Mouse (Mus musculus): ENCODE results near the gene 2510009E07Rik. TPM values are rescaled to one million over a fixed set of nuclear protein-coding genes. Genes with fewer than 3 reads are reported as not detected.

The 2510009E07Rik gene
- polyA plus RNA-seq, 2 experiments: 1.6 to 1.9 TPM

- H3K9ac ChIP-seq (replicated peaks): no peak overlapping the region
- no peaks in the 10 kb centered on the region for H3K4me1 ChIP-seq (replicated peaks; ENCODE audit: control insufficient read depth in 2 of 2, insufficient read depth in 2 of 2, low read length in 1 of 2)
- H3K9me3 ChIP-seq (ENCODE audit: control insufficient read depth, low read length): no peaks in the 10 kb centered on the region
- no peak overlapping the region for H3K27ac ChIP-seq
- no peaks in the 10 kb centered on the region for H3K27me3 ChIP-seq (ENCODE audit: control insufficient read depth, insufficient read depth, low read length)
- H3K4me3 ChIP-seq (ENCODE audit: insufficient read depth in 1 of 2, low read depth in 2 of 2, low read length in 2 of 2): no peak overlapping the region
- no peak for ATAC-seq (ENCODE audit: insufficient read depth)
- 56% methylated on average over 4 of the region's 4 CpGs for WGBS (ENCODE audit: insufficient replicate concordance)
- no peak for TF ChIP-seq CTCF (IDR thresholded peaks at IDR 0.05; ENCODE audit: low read depth)
- TF ChIP-seq EP300 (IDR thresholded peaks at IDR 0.05; ENCODE audit: low read depth): no peak
- no peak overlapping the region for H3K4me2 ChIP-seq (ENCODE audit: low read depth)
- H3K36me3 ChIP-seq (replicated peaks; ENCODE audit: control insufficient read depth, insufficient read depth, low read depth): no peaks in the 10 kb centered on the region
- no peak for DNase-seq (ENCODE audit: low read depth in 3 of 3, low spot score in 3 of 3)
Measured at GRCm38 (mm10) chr16:21671878-21672277, 22.6 kb downstream of the 2510009E07Rik start.

- Histone ChIP-seq H3K4me1 (replicated peaks; ENCODE audit: control insufficient read depth in 2 of 2, insufficient read depth in 2 of 2, low read length in 1 of 2) (no peaks in the 10 kb centered on the region), H3K27ac (no peak overlapping the region), H3K27me3 (ENCODE audit: control insufficient read depth, insufficient read depth, low read length) (no peaks in the 10 kb centered on the region), H3K4me3 (ENCODE audit: insufficient read depth in 1 of 2, low read depth in 2 of 2, low read length in 2 of 2) (no peak overlapping the region), H3K9ac (replicated peaks) (no peak overlapping the region), H3K4me2 (ENCODE audit: low read depth) (no peak overlapping the region), H3K9me3 (ENCODE audit: control insufficient read depth, low read length) (no peaks in the 10 kb centered on the region), H3K36me3 (replicated peaks; ENCODE audit: control insufficient read depth, insufficient read depth, low read depth) (no peaks in the 10 kb centered on the region)
- DNase-seq (ENCODE audit: low read depth in 3 of 3, low spot score in 3 of 3) (no peak), ATAC-seq (ENCODE audit: insufficient read depth) (no peak)
- no peak for TF ChIP-seq CTCF (IDR thresholded peaks at IDR 0.05; ENCODE audit: low read depth)
- no peak for TF ChIP-seq EP300 (IDR thresholded peaks at IDR 0.05; ENCODE audit: low read depth)
- WGBS (ENCODE audit: insufficient replicate concordance): 33% methylated on average over 4 of the region's 4 CpGs
Measured at GRCm38 (mm10) chr16:21665423-21665986, 29.0 kb downstream of the 2510009E07Rik start.

- ATAC-seq (ENCODE audit: insufficient read depth) (no peak), DNase-seq (ENCODE audit: low read depth in 3 of 3, low spot score in 3 of 3) (no peak)
- H3K36me3 ChIP-seq (replicated peaks; ENCODE audit: control insufficient read depth, insufficient read depth, low read depth): no peaks in the 10 kb centered on the region
- H3K27me3 ChIP-seq (ENCODE audit: control insufficient read depth, insufficient read depth, low read length): no peaks in the 10 kb centered on the region
- H3K4me1 ChIP-seq (replicated peaks; ENCODE audit: control insufficient read depth in 2 of 2, insufficient read depth in 2 of 2, low read length in 1 of 2): no peaks in the 10 kb centered on the region
- H3K9ac ChIP-seq (replicated peaks): no peak overlapping the region
- no peak overlapping the region for H3K27ac ChIP-seq
- TF ChIP-seq EP300 (IDR thresholded peaks at IDR 0.05; ENCODE audit: low read depth): no peak
- no peak for TF ChIP-seq CTCF (IDR thresholded peaks at IDR 0.05; ENCODE audit: low read depth)
- no peak overlapping the region for H3K4me3 ChIP-seq (ENCODE audit: insufficient read depth in 1 of 2, low read depth in 2 of 2, low read length in 2 of 2)
- no peaks in the 10 kb centered on the region for H3K9me3 ChIP-seq (ENCODE audit: control insufficient read depth, low read length)
- H3K4me2 ChIP-seq (ENCODE audit: low read depth): no peak overlapping the region
- WGBS (ENCODE audit: insufficient replicate concordance): 47% methylated on average over 18 of the region's 18 CpGs
Measured at GRCm38 (mm10) chr16:21664633-21665363, 29.7 kb downstream of the 2510009E07Rik start.

GRCm38 (mm10) chr16:21655961-21656360 is 38.5 kb downstream of the 2510009E07Rik start:
- DNase-seq (ENCODE audit: low read depth in 3 of 3, low spot score in 3 of 3) (no peak), ATAC-seq (ENCODE audit: insufficient read depth) (no peak)
- WGBS (ENCODE audit: insufficient replicate concordance): 77% methylated on average over 9 of the region's 9 CpGs
- Histone ChIP-seq H3K27ac (no peak overlapping the region), H3K4me1 (replicated peaks; ENCODE audit: control insufficient read depth in 2 of 2, insufficient read depth in 2 of 2, low read length in 1 of 2) (no peaks in the 10 kb centered on the region), H3K4me2 (ENCODE audit: low read depth) (no peak overlapping the region), H3K9me3 (ENCODE audit: control insufficient read depth, low read length) (no peaks in the 10 kb centered on the region), H3K36me3 (replicated peaks; ENCODE audit: control insufficient read depth, insufficient read depth, low read depth) (no peaks in the 10 kb centered on the region), H3K9ac (replicated peaks) (no peak overlapping the region), H3K27me3 (ENCODE audit: control insufficient read depth, insufficient read depth, low read length) (no peaks in the 10 kb centered on the region), H3K4me3 (ENCODE audit: insufficient read depth in 1 of 2, low read depth in 2 of 2, low read length in 2 of 2) (no peak overlapping the region)
- TF ChIP-seq CTCF (IDR thresholded peaks at IDR 0.05; ENCODE audit: low read depth) (no peak), EP300 (IDR thresholded peaks at IDR 0.05; ENCODE audit: low read depth) (no peak)

GRCm38 (mm10) chr16:21655291-21655690 is 39.2 kb downstream of the 2510009E07Rik start:
- TF ChIP-seq EP300 (IDR thresholded peaks at IDR 0.05; ENCODE audit: low read depth): no peak
- no peak overlapping the region for H3K27ac ChIP-seq
- WGBS (ENCODE audit: insufficient replicate concordance): 28% methylated on average over 6 of the region's 6 CpGs
- no peaks in the 10 kb centered on the region for H3K4me1 ChIP-seq (replicated peaks; ENCODE audit: control insufficient read depth in 2 of 2, insufficient read depth in 2 of 2, low read length in 1 of 2)
- no peak overlapping the region for H3K4me3 ChIP-seq (ENCODE audit: insufficient read depth in 1 of 2, low read depth in 2 of 2, low read length in 2 of 2)
- H3K9ac ChIP-seq (replicated peaks): no peak overlapping the region
- no peaks in the 10 kb centered on the region for H3K27me3 ChIP-seq (ENCODE audit: control insufficient read depth, insufficient read depth, low read length)
- no peaks in the 10 kb centered on the region for H3K9me3 ChIP-seq (ENCODE audit: control insufficient read depth, low read length)
- DNase-seq (ENCODE audit: low read depth in 3 of 3, low spot score in 3 of 3) (no peak), ATAC-seq (ENCODE audit: insufficient read depth) (no peak)
- no peak overlapping the region for H3K4me2 ChIP-seq (ENCODE audit: low read depth)
- no peaks in the 10 kb centered on the region for H3K36me3 ChIP-seq (replicated peaks; ENCODE audit: control insufficient read depth, insufficient read depth, low read depth)

Data from liver, embryonic 14.5 days (tissue).